Mouse (Mus musculus) stomach, postnatal 0 days (tissue): Measurements from ENCODE around the gene H2afz.

Experiments used
- CTCF ChIP-seq: IDR thresholded peaks from 2 replicates; pipeline ENCODE4 v1.5.1; 2016; ENCODE audit warnings: antibody characterized with exemption, low read depth, mild to moderate bottlenecking, moderate library complexity
- EP300 ChIP-seq: optimal IDR thresholded peaks from 2 replicates; pipeline ENCODE3; 2016; ENCODE audit warnings: antibody characterized with exemption

- TF ChIP-seq CTCF (no peak), EP300 (no peak)
These were observed 30.6 kb upstream of the H2afz start for GRCm38 (mm10) chr3:137833698-137834097.
